Mouse (Mus musculus): Measurements from ENCODE around the gene Fas. TPM values are rescaled to one million over a fixed set of nuclear protein-coding genes. Genes with fewer than 3 reads are reported as not detected.

The Fas gene
- polyA plus RNA-seq, 1 experiment from 2014 or later = 5.8 TPM

DNA sequence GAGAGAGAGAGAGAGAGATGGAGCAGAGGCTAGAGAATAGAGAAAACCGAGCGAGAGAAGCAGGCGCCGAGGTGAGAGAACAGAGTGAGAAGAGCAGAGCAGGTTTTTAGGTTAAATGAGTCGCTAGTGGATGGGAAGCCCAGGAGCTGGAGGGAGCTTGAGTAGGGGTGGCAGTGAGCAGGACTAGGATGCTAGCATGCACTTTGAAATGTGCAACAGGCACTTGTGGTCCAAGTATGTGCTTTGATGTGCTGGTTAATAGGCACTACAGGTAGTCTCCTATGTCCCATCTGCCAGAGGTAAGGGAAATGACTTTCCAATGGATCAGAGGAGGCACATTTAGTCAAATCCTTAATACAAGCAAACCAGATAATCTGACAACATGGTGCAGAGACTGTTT, 1.5 kb downstream of the Fas start:
- no peak overlapping the region for H3K4me2 ChIP-seq (ENCODE audit: low read depth, low read length)
- H3K27me3 ChIP-seq (replicated peaks; ENCODE audit: control insufficient read depth, insufficient read depth, low read length) = no peaks in the 10 kb centered on the region
- peaks cover 4% of the 10 kb centered on the region for H3K4me1 ChIP-seq (ENCODE audit: control insufficient read depth, insufficient read depth, low read length)
- no peak overlapping the region for H3K9ac ChIP-seq (ENCODE audit: low read depth, low read length)
- 69% methylated on average over 5 of the region's 5 CpGs for whole genome bisulfite sequencing
- ATAC-seq = no peak
- H3K36me3 ChIP-seq (ENCODE audit: control insufficient read depth, insufficient read depth, low read length) = no peaks in the 10 kb centered on the region
- H3K4me3 ChIP-seq (ENCODE audit: low read length) = no peak overlapping the region
- H3K27ac ChIP-seq (ENCODE audit: low read length) = no peak overlapping the region
- no peaks in the 10 kb centered on the region for H3K9me3 ChIP-seq (ENCODE audit: control insufficient read depth, low read length)

DNA sequence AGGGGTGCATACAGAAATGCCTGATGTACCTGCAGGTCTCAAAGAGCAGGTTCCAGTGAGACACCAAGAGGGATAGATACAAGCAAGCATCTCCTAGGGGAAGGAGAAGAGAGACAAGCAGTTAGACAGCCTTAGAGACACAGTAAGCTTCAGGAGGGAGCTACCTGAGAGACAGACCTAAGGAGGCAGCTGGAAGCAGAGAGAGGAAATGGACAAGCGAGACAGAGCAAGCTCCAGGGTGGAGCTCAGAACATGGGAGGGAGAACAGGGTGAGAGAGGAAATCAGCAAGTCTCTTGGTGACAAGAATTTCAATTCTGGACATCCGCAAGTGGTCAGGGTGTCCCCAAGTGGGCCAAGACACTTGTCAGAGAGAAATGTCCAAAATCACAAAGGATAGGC, 2.2 kb downstream of the Fas start:
- H3K27ac ChIP-seq (ENCODE audit: low read length) = no peak overlapping the region
- H3K9ac ChIP-seq (ENCODE audit: low read depth, low read length) = no peak overlapping the region
- 82% methylated on average over 2 of the region's 2 CpGs for WGBS
- H3K4me2 ChIP-seq (ENCODE audit: low read depth, low read length) = no peak overlapping the region
- no peaks in the 10 kb centered on the region for H3K36me3 ChIP-seq (ENCODE audit: control insufficient read depth, insufficient read depth, low read length)
- ATAC-seq = no peak
- no peak overlapping the region for H3K4me3 ChIP-seq (ENCODE audit: low read length)
- H3K4me1 ChIP-seq (ENCODE audit: control insufficient read depth, insufficient read depth, low read length) = peaks cover 4% of the 10 kb centered on the region
- H3K27me3 ChIP-seq (replicated peaks; ENCODE audit: control insufficient read depth, insufficient read depth, low read length) = no peaks in the 10 kb centered on the region
- H3K9me3 ChIP-seq (ENCODE audit: control insufficient read depth, low read length) = no peaks in the 10 kb centered on the region

DNA sequence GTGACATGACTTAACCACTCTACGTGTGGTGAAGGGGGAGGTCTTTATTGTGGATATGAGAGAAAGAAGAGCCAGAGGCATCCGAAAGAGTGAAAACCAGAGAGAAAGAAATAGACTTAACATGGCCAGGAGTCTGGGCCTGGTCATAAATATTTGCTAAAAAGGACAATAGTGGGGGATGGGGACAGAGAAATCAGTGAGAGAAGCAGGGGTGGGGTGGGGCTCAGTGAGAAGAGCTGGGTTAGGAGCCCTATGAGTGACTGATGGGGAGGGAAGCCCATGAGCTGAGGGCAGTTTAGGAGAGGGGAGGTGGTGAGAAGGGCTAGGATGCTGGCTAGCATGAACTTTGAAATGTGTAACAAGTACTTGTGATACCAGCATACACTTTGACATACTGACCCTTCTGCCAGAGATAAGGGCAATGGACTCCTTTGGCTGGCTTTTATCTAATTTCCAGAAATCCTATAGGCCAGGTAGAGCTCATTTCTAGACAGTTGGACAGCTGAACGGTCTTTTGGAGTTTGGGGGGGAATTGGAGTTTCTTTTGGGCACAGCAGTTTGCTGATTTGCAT, 3.0 kb downstream of the Fas start:
- H3K27ac ChIP-seq (ENCODE audit: low read length) = no peak overlapping the region
- WGBS = 85% methylated on average over 3 of the region's 3 CpGs
- H3K9ac ChIP-seq (ENCODE audit: low read depth, low read length) = no peak overlapping the region
- peaks cover 4% of the 10 kb centered on the region for H3K4me1 ChIP-seq (ENCODE audit: control insufficient read depth, insufficient read depth, low read length)
- H3K36me3 ChIP-seq (ENCODE audit: control insufficient read depth, insufficient read depth, low read length) = no peaks in the 10 kb centered on the region
- H3K4me2 ChIP-seq (ENCODE audit: low read depth, low read length) = no peak overlapping the region
- no peak for ATAC-seq
- no peaks in the 10 kb centered on the region for H3K27me3 ChIP-seq (replicated peaks; ENCODE audit: control insufficient read depth, insufficient read depth, low read length)
- no peaks in the 10 kb centered on the region for H3K9me3 ChIP-seq (ENCODE audit: control insufficient read depth, low read length)
- H3K4me3 ChIP-seq (ENCODE audit: low read length) = no peak overlapping the region

DNA sequence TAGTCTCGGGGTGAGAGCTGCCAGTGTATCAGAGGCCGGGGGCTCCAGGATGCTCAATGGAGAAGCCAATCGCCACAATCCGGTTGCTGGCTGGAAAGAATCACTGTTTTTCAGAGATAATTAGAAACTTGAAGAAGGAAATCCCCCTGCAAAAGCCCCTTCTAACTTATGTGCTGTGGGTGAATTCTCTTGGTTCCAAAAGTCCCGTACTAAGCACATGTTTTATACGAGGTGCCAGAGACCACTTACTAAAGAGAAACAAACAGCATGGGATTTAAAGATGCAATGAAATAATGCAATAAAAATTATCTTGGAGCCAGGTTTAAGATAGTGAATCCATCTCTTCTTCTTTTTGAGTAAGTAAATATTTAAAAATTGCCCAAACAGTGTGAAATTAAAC, 5.0 kb downstream of the Fas start:
- WGBS = 44% methylated on average over 6 of the region's 6 CpGs
- Histone ChIP-seq H3K4me2 (ENCODE audit: low read depth, low read length) (no peak overlapping the region), H3K4me3 (ENCODE audit: low read length) (no peak overlapping the region), H3K4me1 (ENCODE audit: control insufficient read depth, insufficient read depth, low read length) (peaks cover 4% of the 10 kb centered on the region), H3K36me3 (ENCODE audit: control insufficient read depth, insufficient read depth, low read length) (no peaks in the 10 kb centered on the region), H3K9ac (ENCODE audit: low read depth, low read length) (no peak overlapping the region), H3K27ac (ENCODE audit: low read length) (no peak overlapping the region), H3K9me3 (ENCODE audit: control insufficient read depth, low read length) (no peaks in the 10 kb centered on the region), H3K27me3 (replicated peaks; ENCODE audit: control insufficient read depth, insufficient read depth, low read length) (no peaks in the 10 kb centered on the region)
- ATAC-seq = no peak

DNA sequence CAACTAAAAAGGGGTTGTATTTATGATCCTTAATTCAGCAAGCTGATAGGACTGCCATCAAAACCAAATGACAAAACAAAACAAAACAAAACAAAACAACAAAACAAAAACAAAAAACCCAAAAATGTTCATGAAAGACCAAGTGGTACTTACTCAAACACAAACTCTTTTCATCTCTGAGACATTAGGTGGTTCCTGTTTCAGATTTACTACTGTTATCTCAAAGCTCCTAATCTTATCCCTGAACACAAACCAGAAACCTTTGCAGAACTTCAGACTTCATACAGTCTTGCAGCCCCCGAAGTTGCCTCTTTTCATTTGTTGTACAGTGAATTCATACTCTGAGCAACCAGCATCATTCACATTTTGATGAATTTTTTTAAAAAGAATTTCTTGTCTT, 8.1 kb downstream of the Fas start:
- no peaks in the 10 kb centered on the region for H3K4me1 ChIP-seq (ENCODE audit: control insufficient read depth, insufficient read depth, low read length)
- no peak for ATAC-seq
- H3K4me3 ChIP-seq (ENCODE audit: low read length) = no peak overlapping the region
- H3K9ac ChIP-seq (ENCODE audit: low read depth, low read length) = no peak overlapping the region
- no peaks in the 10 kb centered on the region for H3K27me3 ChIP-seq (replicated peaks; ENCODE audit: control insufficient read depth, insufficient read depth, low read length)
- 54% methylated on average over 1 of the region's 1 CpGs for WGBS
- H3K4me2 ChIP-seq (ENCODE audit: low read depth, low read length) = no peak overlapping the region
- H3K9me3 ChIP-seq (ENCODE audit: control insufficient read depth, low read length) = no peaks in the 10 kb centered on the region
- no peaks in the 10 kb centered on the region for H3K36me3 ChIP-seq (ENCODE audit: control insufficient read depth, insufficient read depth, low read length)
- no peak overlapping the region for H3K27ac ChIP-seq (ENCODE audit: low read length)

DNA sequence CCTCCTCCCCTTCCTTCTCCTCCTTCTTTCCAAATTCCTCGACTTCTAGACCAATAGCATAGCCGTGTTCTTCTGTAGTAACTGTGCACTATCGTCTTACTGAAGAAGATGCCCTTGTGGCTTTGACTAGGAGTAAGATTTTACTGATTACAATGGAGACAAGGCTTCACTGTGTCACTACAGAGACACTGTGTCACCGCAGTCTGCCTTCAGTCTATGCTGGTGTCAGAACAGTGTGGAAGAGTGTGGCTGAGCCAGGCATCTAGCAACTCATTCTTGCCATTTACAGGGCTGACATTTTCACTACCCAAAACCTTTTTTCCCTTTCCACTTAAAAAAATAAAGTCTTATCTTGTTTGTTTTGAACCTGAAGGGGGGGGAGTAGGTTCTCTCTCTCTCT, 8.8 kb downstream of the Fas start:
- Histone ChIP-seq H3K27me3 (replicated peaks; ENCODE audit: control insufficient read depth, insufficient read depth, low read length) (no peaks in the 10 kb centered on the region), H3K9ac (ENCODE audit: low read depth, low read length) (no peak overlapping the region), H3K4me1 (ENCODE audit: control insufficient read depth, insufficient read depth, low read length) (no peaks in the 10 kb centered on the region), H3K4me3 (ENCODE audit: low read length) (no peak overlapping the region), H3K36me3 (ENCODE audit: control insufficient read depth, insufficient read depth, low read length) (no peaks in the 10 kb centered on the region), H3K9me3 (ENCODE audit: control insufficient read depth, low read length) (no peaks in the 10 kb centered on the region), H3K27ac (ENCODE audit: low read length) (no peak overlapping the region), H3K4me2 (ENCODE audit: low read depth, low read length) (no peak overlapping the region)
- no peak for ATAC-seq
- WGBS = 71% methylated on average over 4 of the region's 4 CpGs

DNA sequence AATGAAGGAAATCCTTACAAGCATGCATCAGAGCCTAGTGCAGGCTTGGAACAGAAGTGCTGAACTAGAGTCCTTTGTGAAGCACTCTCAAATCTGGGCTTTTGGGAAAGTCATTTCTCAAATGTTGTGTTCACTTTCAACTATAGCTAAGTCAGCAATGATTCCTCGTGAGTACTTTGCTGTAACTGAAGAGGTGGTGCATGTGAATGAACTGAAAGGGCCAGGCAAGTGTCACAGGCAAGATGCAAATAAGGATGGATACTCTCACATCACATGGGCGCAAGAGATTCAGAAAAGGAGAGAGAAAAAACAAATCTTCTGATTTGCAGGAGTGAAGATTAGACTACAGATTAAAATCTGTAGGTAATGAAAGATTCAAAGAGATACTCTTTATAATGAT, 10.0 kb downstream of the Fas start:
- no peak overlapping the region for H3K9ac ChIP-seq (ENCODE audit: low read depth, low read length)
- 75% methylated on average over 2 of the region's 2 CpGs for WGBS
- H3K36me3 ChIP-seq (ENCODE audit: control insufficient read depth, insufficient read depth, low read length) = no peaks in the 10 kb centered on the region
- no peak overlapping the region for H3K4me3 ChIP-seq (ENCODE audit: low read length)
- no peak for ATAC-seq
- no peak overlapping the region for H3K4me2 ChIP-seq (ENCODE audit: low read depth, low read length)
- no peaks in the 10 kb centered on the region for H3K4me1 ChIP-seq (ENCODE audit: control insufficient read depth, insufficient read depth, low read length)
- no peaks in the 10 kb centered on the region for H3K9me3 ChIP-seq (ENCODE audit: control insufficient read depth, low read length)
- no peak overlapping the region for H3K27ac ChIP-seq (ENCODE audit: low read length)
- H3K27me3 ChIP-seq (replicated peaks; ENCODE audit: control insufficient read depth, insufficient read depth, low read length) = no peaks in the 10 kb centered on the region

DNA sequence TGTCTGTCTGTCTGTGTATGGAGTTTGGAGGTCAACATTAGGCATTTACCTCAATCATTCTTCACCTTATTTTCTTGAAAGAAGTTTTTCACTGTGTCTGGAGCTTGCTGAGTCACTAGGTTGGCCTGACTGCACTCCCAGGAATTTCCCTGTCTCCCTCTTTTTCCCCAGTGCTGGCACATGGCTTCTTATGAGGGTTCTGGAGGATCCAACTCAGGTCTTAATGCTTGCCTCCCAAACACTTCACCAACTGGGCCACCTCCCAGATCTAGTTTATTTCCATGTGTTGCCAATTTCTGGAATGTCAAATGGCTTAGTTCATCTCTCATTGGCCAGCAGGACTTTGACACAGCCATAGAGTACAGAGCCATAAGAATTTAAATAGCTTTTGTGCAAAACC, 14.5 kb downstream of the Fas start:
- Histone ChIP-seq H3K36me3 (ENCODE audit: control insufficient read depth, insufficient read depth, low read length) (no peaks in the 10 kb centered on the region), H3K9me3 (ENCODE audit: control insufficient read depth, low read length) (no peaks in the 10 kb centered on the region), H3K9ac (ENCODE audit: low read depth, low read length) (no peak overlapping the region), H3K4me3 (ENCODE audit: low read length) (no peak overlapping the region), H3K4me1 (ENCODE audit: control insufficient read depth, insufficient read depth, low read length) (no peaks in the 10 kb centered on the region), H3K4me2 (ENCODE audit: low read depth, low read length) (no peak overlapping the region), H3K27me3 (replicated peaks; ENCODE audit: control insufficient read depth, insufficient read depth, low read length) (no peaks in the 10 kb centered on the region), H3K27ac (ENCODE audit: low read length) (no peak overlapping the region)
- no peak for ATAC-seq

DNA sequence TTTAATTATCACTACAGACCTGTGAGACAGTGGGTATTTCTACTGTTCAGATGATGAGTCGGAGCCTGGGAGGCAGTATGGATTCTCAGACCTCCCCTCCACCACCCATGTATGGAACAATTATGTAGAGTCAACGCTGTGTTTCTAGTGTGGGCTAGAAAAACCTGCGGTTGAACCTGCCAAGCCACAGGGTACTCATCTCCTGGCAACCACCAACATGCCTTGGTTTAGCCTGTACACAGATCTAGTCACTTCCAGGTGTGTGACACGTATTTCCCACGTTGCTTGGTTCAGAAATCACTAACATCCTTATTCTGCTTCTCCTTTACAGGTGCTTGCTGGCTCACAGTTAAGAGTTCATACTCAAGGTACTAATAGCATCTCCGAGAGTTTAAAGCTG, 16.3 kb downstream of the Fas start:
- H3K36me3 ChIP-seq (ENCODE audit: control insufficient read depth, insufficient read depth, low read length) = no peaks in the 10 kb centered on the region
- H3K4me1 ChIP-seq (ENCODE audit: control insufficient read depth, insufficient read depth, low read length) = no peaks in the 10 kb centered on the region
- no peak for ATAC-seq
- no peaks in the 10 kb centered on the region for H3K27me3 ChIP-seq (replicated peaks; ENCODE audit: control insufficient read depth, insufficient read depth, low read length)
- H3K9me3 ChIP-seq (ENCODE audit: control insufficient read depth, low read length) = no peaks in the 10 kb centered on the region
- 80% methylated on average over 6 of the region's 6 CpGs for WGBS
- H3K27ac ChIP-seq (ENCODE audit: low read length) = no peak overlapping the region
- no peak overlapping the region for H3K4me2 ChIP-seq (ENCODE audit: low read depth, low read length)
- no peak overlapping the region for H3K9ac ChIP-seq (ENCODE audit: low read depth, low read length)
- no peak overlapping the region for H3K4me3 ChIP-seq (ENCODE audit: low read length)

DNA sequence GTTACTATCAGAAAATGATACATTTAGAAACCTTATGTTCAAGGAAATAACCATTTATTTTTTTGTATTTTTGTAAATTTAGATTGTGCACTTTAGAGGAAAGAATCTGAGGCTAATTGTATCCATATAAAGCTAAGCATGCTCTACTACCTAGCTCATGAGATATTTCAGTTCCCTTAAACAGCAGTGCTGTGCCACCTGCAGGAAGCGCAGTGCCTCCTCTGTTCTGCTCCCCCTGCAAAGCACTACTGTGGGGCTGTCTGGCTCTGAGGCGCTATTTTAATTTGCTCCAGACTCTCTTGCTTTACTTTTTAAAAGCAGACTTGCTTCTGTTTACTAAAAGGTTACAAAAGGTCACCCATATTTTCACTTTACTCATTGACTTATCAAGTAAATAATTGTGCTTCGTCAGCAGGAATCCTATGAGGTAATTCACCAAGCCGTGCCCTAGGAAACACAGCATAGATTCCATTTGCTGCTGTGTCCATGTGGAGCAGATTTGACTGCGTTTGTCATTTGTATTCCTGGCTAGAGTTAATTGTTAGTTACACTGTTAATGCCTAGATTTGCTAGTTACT, 21.8 kb downstream of the Fas start:
- Histone ChIP-seq H3K4me1 (ENCODE audit: control insufficient read depth, insufficient read depth, low read length) (no peaks in the 10 kb centered on the region), H3K27me3 (replicated peaks; ENCODE audit: control insufficient read depth, insufficient read depth, low read length) (no peaks in the 10 kb centered on the region), H3K36me3 (ENCODE audit: control insufficient read depth, insufficient read depth, low read length) (no peaks in the 10 kb centered on the region), H3K4me2 (ENCODE audit: low read depth, low read length) (no peak overlapping the region), H3K9ac (ENCODE audit: low read depth, low read length) (no peak overlapping the region), H3K4me3 (ENCODE audit: low read length) (no peak overlapping the region), H3K9me3 (ENCODE audit: control insufficient read depth, low read length) (no peaks in the 10 kb centered on the region), H3K27ac (ENCODE audit: low read length) (no peak overlapping the region)
- WGBS = 43% methylated on average over 5 of the region's 5 CpGs
- no peak for ATAC-seq

Data from intestine, embryonic 16.5 days (tissue).